Comparison of ENCODE assay signal across 8 mouse cellular contexts in the genomic region with DNA sequence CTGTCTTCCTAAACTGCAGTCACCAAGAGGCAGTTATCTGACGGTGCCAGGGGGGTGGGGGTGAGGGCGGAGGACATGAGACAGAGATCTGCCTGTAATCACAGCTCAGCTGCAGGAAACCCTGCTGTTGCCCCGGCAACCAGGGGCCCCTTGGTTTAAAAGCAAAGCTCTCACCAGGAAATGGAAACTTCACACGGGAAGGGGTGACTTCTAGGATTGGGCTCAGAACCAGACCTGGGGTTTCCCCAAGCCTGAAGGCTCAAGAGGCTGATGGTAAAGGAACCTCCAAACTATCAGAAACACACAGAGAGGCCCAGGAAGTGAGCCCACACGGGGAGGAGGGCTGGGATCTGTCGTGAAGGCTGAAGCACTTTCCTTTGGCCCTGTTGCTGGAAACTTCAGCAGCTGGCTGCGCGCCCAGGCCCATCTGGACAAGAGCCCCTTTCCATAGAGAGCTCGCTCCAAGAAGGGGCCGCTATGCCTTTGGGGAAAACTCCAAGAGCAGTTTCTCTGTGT. TPM values are rescaled to one million over a fixed set of nuclear protein-coding genes. Genes with fewer than 3 reads are reported as not detected.
DNase-seq lines count a peak whose midpoint lies in the region; ATAC-seq lines count a peak whose summit lies in the region.

No protein-coding gene starts in this region.

- 0 out of 2 replicates have a peak overlapping the region, but pooled peaks have one; percentile 2 for H3K9ac ChIP-seq in forebrain, embryonic 11.5 days (ENCODE audit: low read length)
- peak overlapping the region; percentile 42 for H3K9ac ChIP-seq in heart, embryonic 15.5 days
- 0 out of 2 replicates have a peak overlapping the region, but pooled peaks have one; percentile 13 for H3K9ac ChIP-seq in neural tube, embryonic 13.5 days

- H3K27ac ChIP-seq in forebrain, embryonic 11.5 days (ENCODE audit: low read depth, low read length) = peak overlapping the region; percentile 77
- peak overlapping the region; percentile 98 for H3K27ac ChIP-seq in heart, embryonic 15.5 days
- peak overlapping the region; percentile 94 for H3K27ac ChIP-seq in neural tube, embryonic 13.5 days (replicated peaks)

- no peaks in the 10 kb centered on the region for H3K36me3 ChIP-seq in forebrain, embryonic 11.5 days (ENCODE audit: control insufficient read depth, insufficient read depth, low read length)
- H3K36me3 ChIP-seq in heart, embryonic 15.5 days = peaks cover 29% of the 10 kb centered on the region; the same call in 1 of the 2 replicates
- 0 out of 2 replicates have a peak, but pooled peaks cover 5% of the 10 kb centered on the region for H3K36me3 ChIP-seq in neural tube, embryonic 13.5 days

- WGBS in forebrain, embryonic 11.5 days = 16% methylated on average over 10 of the region's 10 CpGs
- WGBS in heart, embryonic 15.5 days = under 1% methylated on average over 10 of the region's 10 CpGs
- WGBS in neural tube, embryonic 13.5 days = 14% methylated on average over 10 of the region's 10 CpGs

- no peaks in the 10 kb centered on the region for H3K27me3 ChIP-seq in forebrain, embryonic 11.5 days (ENCODE audit: control insufficient read depth, insufficient read depth, low read length)
- no peaks in the 10 kb centered on the region for H3K27me3 ChIP-seq in heart, embryonic 15.5 days
- H3K27me3 ChIP-seq in neural tube, embryonic 13.5 days = no peaks in the 10 kb centered on the region

- H3K4me2 ChIP-seq in forebrain, embryonic 11.5 days (ENCODE audit: low read depth, low read length, severe bottlenecking) = peak overlapping the region; percentile 8
- peak overlapping the region; percentile 55 for H3K4me2 ChIP-seq in heart, embryonic 15.5 days
- H3K4me2 ChIP-seq in neural tube, embryonic 13.5 days = peak overlapping the region; percentile 21

- ATAC-seq in forebrain, embryonic 11.5 days (replicated peaks; ENCODE audit: low FRiP score) = peak; percentile 83
- peak; percentile 77 for ATAC-seq in heart, embryonic 15.5 days (replicated peaks; ENCODE audit: insufficient number of reproducible peaks, insufficient read depth, low FRiP score, low read depth)
- ATAC-seq in neural tube, embryonic 13.5 days (ENCODE audit: low read depth) = peak; percentile 87

- H3K4me1 ChIP-seq in forebrain, embryonic 11.5 days (replicated peaks; ENCODE audit: control insufficient read depth, insufficient read depth, low read length) = peaks cover 16% of the 10 kb centered on the region
- peaks cover 99% of the 10 kb centered on the region for H3K4me1 ChIP-seq in heart, embryonic 15.5 days (replicated peaks)
- H3K4me1 ChIP-seq in neural tube, embryonic 13.5 days (replicated peaks) = peaks cover 76% of the 10 kb centered on the region

- peak; percentile 45 to 49 for DNase-seq in left cerebral cortex, adult 18-20 months (ENCODE audit: low spot score in 2 of 2)
- no peak for DNase-seq in left cerebral cortex, adult 11 months (ENCODE audit: low spot score)
- DNase-seq in forebrain, embryonic 11.5 days (ENCODE audit: low spot score) = peak; percentile 88
- DNase-seq in kidney, postnatal 10 days = peak; percentile 95
- DNase-seq in lung, adult 18-20 months = peak; percentile 89 to 91
- peak; percentile 52 for DNase-seq in telencephalon, adult 2 months (ENCODE audit: low read depth, low spot score)

- H3K9me3 ChIP-seq in forebrain, embryonic 11.5 days (ENCODE audit: control insufficient read depth, low read length) = no peaks in the 10 kb centered on the region
- H3K9me3 ChIP-seq in heart, embryonic 15.5 days (replicated peaks) = no peaks in the 10 kb centered on the region
- no peaks in the 10 kb centered on the region for H3K9me3 ChIP-seq in neural tube, embryonic 13.5 days

- H3K4me3 ChIP-seq in forebrain, embryonic 11.5 days (ENCODE audit: low read depth, low read length) = no peak overlapping the region
- peak overlapping the region; percentile 17 for H3K4me3 ChIP-seq in heart, embryonic 15.5 days
- no peak overlapping the region for H3K4me3 ChIP-seq in neural tube, embryonic 13.5 days

RNA-seq across cellular contexts. Expression of a gene that starts 10.1 kb away (rescaled TPM):
- total RNA-seq in left cerebral cortex, adult 18-20 months (2021) = 10 to 100 TPM; 86.6 to 97.2 TPM
- 59.6 and 66.7 TPM in 2 replicates for polyA plus RNA-seq in forebrain, embryonic 11.5 days (2014; fragmentation: Nextera tagmentation; extraction: Ambion mirVana)
- 315 and 367 TPM in 2 replicates for polyA plus RNA-seq in heart, embryonic 15.5 days (2015; fragmentation: Nextera tagmentation; extraction: Ambion mirVana)
- 104 and 106 TPM in 2 replicates for polyA plus RNA-seq in neural tube, embryonic 13.5 days (2015; fragmentation: Nextera tagmentation; extraction: Ambion mirVana)

RNA-seq across cellular contexts. Expression of a gene that starts 54.8 kb away (rescaled TPM):
- under 1 TPM; 0.47 to 0.77 TPM for total RNA-seq in left cerebral cortex, adult 18-20 months (2021)
- polyA plus RNA-seq in forebrain, embryonic 11.5 days (2014; fragmentation: Nextera tagmentation; extraction: Ambion mirVana) = 0.36 TPM in 1 of 2 replicates, not detected in the other
- polyA plus RNA-seq in heart, embryonic 15.5 days (2015; fragmentation: Nextera tagmentation; extraction: Ambion mirVana) = 17.6 and 21.4 TPM in 2 replicates
- polyA plus RNA-seq in neural tube, embryonic 13.5 days (2015; fragmentation: Nextera tagmentation; extraction: Ambion mirVana) = 0.50 and 0.63 TPM in 2 replicates

Comparison
In these comparisons a context has a peak if more than half of its experiments do, and no peak if none do; other contexts are left out.
1. RNA of a gene that starts 54.8 kb away (polyA plus RNA-seq): 17.6 to 21.4 TPM in heart, embryonic 15.5 days; 0.50 to 0.63 TPM in neural tube, embryonic 13.5 days and 0.36 TPM in forebrain, embryonic 11.5 days; every median in the first group is over 10 times any median in the second.
2. Peak in every context shown above with its lines, with median percentiles within 50 percentile points of each other: ATAC-seq, H3K27ac ChIP-seq, H3K4me2 ChIP-seq and H3K9ac ChIP-seq.